Mouse (Mus musculus): Measurements from ENCODE around the gene Gcsh.

DNA sequence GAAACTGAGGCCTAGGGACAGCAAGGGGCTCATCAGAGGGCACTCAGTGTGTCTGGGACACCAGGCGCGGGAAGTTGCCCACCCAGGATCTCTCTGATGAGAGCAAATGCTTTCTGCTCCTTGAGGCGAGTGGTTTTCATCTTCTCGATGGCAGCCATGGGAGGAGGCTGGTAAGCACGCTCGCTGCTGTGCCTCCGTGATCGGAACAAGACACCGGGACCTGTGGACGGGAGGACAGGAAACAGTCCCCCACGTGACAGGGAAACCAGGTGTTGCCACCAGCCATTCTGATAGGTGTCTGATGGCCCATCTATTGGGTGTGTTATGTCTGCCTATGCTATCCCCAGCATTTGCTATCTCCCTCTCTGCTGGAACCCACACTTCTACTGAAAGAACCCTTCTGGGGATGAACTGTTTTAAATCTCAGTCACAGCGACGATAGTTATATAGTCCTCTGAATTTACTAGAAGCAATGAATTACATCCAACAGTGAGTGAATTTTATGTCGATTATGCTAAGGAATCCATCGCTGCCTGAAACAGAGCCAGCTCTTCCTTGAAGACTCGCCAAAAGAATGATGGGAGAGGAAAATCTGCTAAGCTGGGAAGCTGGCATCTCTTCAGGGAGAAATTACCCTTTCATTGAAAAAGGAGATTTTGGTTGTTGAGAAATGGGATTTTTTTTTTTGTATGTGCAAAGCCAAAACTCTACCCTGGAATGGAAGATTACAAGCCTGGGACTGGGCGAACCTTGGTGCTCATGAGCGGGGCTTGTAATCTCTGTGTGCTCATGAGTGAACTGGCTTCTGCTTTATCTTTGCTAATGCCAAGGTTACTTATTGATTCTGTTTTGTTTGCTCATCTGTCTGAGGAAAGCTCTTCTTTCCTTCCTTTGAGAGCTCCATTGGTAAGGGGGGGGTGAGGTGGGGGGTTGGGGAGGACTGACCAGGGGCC lies 26.3 kb upstream of the Gcsh start:
- TF ChIP-seq CTCF (IDR thresholded peaks at IDR 0.05) = no peak
- TF ChIP-seq POLR2A (IDR thresholded peaks at IDR 0.05; ENCODE audit: insufficient read depth, low read depth, low read length) = no peak
- no peak for TF ChIP-seq EP300 (IDR thresholded peaks at IDR 0.05; ENCODE audit: insufficient read depth, low read depth, low read length)
